Mouse (Mus musculus) hindbrain, embryonic 10.5 days (tissue): ENCODE measurements at regions not wholly inside any gene's neighbourhood (a gene's known extent, or its start where the extent isn't known, plus 50 kb on each side); places are given as distances from the start of the nearest gene placed in this dataset.

ENCODE experiments used
- DNase-seq: peaks from one replicate; pipeline ENCODE4 v3.0.0-alpha.2; 2017; ENCODE audit warnings: low spot score
- H3K27ac ChIP-seq: fragments of 300-500 bp; sonication (generic); 2 replicates; pipeline ENCODE4 v1.5.1; 2016; ENCODE audit warnings: mild to moderate bottlenecking, moderate library complexity
- H3K27me3 ChIP-seq: fragments of 300-500 bp; sonication (generic); 2 replicates; pipeline ENCODE4 v1.6.1; 2016; ENCODE audit warnings: mild to moderate bottlenecking; ENCODE audit not compliant: poor library complexity, insufficient read depth, severe bottlenecking
- H3K36me3 ChIP-seq: fragments of 300-500 bp; sonication (generic); 2 replicates; pipeline ENCODE4 v1.6.1; 2016; ENCODE audit warnings: mild to moderate bottlenecking, moderate library complexity
- H3K4me1 ChIP-seq: fragments of 300-500 bp; sonication (generic); replicated peaks from 2 replicates; pipeline ENCODE4 v1.6.1; 2016; ENCODE audit warnings: mild to moderate bottlenecking
- H3K4me3 ChIP-seq: fragments of 300-500 bp; sonication (generic); 2 replicates; pipeline ENCODE4 v1.5.1; 2016; ENCODE audit warnings: mild to moderate bottlenecking, moderate library complexity
- H3K9me3 ChIP-seq: fragments of 300-500 bp; sonication (generic); 2 replicates; pipeline ENCODE4 v1.6.1; 2016; ENCODE audit warnings: mild to moderate bottlenecking, moderate library complexity
- WGBS: fragments of 180-500 bp; shearing (Covaris S2); methylation state at CpG from one replicate; pipeline ENCODE4 v1.1.7; 2016; 5-methylcytosine and 5-hydroxymethylcytosine counted together

DNA sequence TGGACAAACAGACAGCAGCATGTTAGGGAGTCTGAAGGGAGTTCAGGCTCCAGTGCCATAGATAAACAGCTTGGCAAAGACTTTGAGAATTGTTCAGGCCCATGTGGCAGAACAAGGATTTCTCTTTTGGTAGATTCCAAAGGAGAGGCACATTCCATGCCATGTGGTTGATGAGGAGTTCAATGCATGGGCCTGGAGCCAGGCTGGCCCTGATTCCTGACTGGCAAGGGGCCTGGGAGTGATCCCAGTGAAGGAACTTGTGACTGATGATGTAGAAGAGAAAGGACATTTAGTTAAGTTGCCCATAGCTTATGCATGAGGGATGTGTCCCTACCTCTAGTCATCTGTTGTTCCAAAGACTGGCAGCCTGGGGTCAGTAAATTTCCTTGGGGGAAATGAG is 395.7 kb downstream of the Nuf2 start:
- DNase-seq, result no peak
- Histone ChIP-seq H3K36me3 (no peaks in the 10 kb centered on the region), H3K27me3 (no peaks in the 10 kb centered on the region), H3K9me3 (no peaks in the 10 kb centered on the region), H3K4me3 (no peak overlapping the region), H3K4me1 (peaks cover 14% of the 10 kb centered on the region), H3K27ac (no peak overlapping the region)

DNA sequence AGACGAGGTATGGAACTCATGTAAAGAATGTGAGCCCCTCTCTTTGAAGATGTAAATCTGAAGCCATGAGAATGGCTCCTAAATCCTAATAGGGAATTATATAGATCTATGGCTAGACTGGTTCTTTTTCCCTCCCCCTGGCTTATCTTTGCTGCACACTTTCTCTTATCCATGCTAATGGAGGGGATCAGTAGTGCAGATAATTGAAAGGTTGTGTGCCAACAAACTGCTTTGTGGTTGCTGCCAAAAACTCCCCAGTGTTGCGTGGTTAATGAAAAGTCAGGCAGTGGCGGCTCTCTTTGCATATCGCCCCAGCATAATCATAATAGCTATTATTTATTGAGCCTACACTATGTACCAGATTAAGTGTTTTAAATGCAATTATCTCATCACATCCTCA is 427.6 kb downstream of the Nuf2 start:
- Histone ChIP-seq H3K27me3 (no peaks in the 10 kb centered on the region), H3K4me3 (no peak overlapping the region), H3K36me3 (no peaks in the 10 kb centered on the region), H3K9me3 (no peaks in the 10 kb centered on the region), H3K27ac (no peak overlapping the region), H3K4me1 (no peaks in the 10 kb centered on the region)
- WGBS, result 83% methylated on average over 4 of the region's 4 CpGs
- DNase-seq, result no peak

DNA sequence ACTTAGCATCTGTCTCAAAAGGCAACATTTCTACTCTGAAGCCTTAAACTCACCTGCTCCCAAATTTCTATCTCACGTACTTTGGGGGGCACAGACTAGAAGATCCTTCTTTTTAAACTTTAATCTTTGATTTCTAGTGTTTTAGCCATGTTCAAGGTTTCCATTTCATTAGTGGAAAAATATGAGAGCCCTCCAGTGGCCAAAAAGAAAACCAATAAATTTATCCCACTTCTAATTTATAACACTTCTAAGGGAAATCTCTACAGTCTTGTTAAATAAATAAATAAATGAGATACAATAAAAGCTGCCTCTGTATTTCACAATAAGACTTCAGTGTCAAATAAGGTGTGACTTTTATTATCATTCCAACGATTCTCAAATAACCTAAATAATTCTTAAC is 428.2 kb downstream of the Nuf2 start:
- Histone ChIP-seq H3K9me3 (no peaks in the 10 kb centered on the region), H3K4me3 (no peak overlapping the region), H3K4me1 (no peaks in the 10 kb centered on the region), H3K27me3 (no peaks in the 10 kb centered on the region), H3K27ac (no peak overlapping the region), H3K36me3 (no peaks in the 10 kb centered on the region)
- DNase-seq, result no peak
- WGBS, result 89% methylated on average over 2 of the region's 2 CpGs

DNA sequence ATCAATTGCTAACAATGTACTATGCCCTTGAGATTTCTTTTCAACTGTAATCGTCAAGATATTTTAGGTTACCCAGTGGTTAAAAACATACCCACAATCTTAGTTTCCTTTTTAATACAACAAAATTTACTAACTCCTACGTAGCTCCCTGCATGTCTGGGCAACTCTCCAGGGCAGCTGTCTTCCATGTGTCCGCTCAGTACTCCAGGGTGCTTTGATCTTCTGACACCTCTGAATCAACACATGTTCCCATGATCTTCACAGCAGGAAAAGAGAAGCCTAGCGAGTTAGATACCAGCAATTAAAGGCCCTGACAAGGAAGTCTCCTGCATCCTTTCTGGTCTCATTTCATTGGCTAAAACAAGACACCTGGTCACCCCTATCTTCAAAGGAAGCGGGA is 432.0 kb downstream of the Nuf2 start:
- WGBS, result 71% methylated on average over 5 of the region's 5 CpGs
- H3K4me1 ChIP-seq, result 0 out of 2 replicates have a peak, but pooled peaks cover 4% of the 10 kb centered on the region
- H3K27ac ChIP-seq, result no peak overlapping the region
- H3K36me3 ChIP-seq, result no peaks in the 10 kb centered on the region
- no peak overlapping the region for H3K4me3 ChIP-seq
- H3K27me3 ChIP-seq, result no peaks in the 10 kb centered on the region
- no peak for DNase-seq
- no peaks in the 10 kb centered on the region for H3K9me3 ChIP-seq

DNA sequence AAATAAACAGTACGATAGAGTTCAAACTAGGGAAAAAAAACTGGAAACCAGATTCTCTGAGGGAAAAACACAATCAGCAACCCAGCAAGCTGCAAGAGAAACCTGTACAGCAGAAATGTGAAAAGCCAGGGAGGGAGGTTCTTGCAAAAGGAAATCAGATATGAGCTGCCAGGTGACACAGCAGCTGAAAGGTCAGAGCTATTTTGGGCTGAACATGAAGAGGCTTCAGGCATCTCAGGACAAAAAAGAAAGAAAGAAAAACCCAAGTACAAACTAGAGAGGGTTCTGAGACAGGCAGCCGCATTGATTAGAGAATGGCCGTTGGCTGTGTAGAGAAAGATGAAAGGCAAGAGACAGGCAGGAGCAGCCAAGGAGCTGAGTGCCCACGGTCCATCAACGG is 434.5 kb downstream of the Nuf2 start:
- no peak for DNase-seq
- H3K4me1 ChIP-seq, result 0 out of 2 replicates have a peak, but pooled peaks cover 4% of the 10 kb centered on the region
- H3K9me3 ChIP-seq, result no peaks in the 10 kb centered on the region
- no peak overlapping the region; the same call in 1 of the 2 replicates for H3K27ac ChIP-seq
- no peaks in the 10 kb centered on the region for H3K27me3 ChIP-seq
- 67% methylated on average over 5 of the region's 5 CpGs for WGBS
- no peak overlapping the region for H3K4me3 ChIP-seq
- no peaks in the 10 kb centered on the region for H3K36me3 ChIP-seq

DNA sequence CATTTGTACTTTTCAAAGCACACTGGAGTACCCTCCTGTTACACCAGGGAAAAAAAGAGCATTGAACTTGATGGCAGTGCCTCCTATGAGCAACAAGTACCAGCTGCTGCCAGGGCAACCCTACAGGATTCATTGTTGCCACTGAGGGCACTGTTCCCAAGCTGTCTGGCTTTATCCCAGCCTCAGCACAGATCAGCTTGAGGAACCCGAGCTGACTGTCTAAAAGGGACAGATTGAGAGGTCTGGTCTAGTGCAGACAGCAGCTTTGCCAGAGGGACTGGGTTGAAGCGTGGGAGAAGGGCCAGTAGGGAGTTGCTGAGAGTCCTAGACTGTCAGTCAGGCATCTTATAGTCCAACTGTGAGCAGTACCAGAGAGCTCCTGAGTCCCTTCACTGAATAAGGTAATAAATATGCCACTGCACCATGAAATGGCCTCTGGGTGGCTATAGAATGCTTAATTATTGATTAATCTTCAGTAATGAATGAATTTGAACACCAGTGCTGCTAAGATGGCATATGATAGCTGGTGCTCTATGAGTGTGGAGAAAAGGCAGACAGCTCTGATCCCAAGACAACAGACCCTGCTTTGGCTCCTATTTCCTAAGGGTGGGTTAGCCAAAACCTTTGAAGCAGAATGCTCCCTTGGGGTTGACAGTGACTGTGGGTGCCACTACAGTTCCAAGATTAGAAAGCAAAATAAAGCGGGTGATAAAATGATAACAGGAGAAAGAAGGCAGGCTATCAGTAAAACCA is 437.5 kb downstream of the Nuf2 start:
- WGBS, result 72% methylated on average over 3 of the region's 3 CpGs
- H3K36me3 ChIP-seq, result no peaks in the 10 kb centered on the region
- H3K27me3 ChIP-seq, result no peaks in the 10 kb centered on the region
- no peak overlapping the region for H3K4me3 ChIP-seq
- H3K4me1 ChIP-seq, result 0 out of 2 replicates have a peak, but pooled peaks cover 4% of the 10 kb centered on the region
- H3K27ac ChIP-seq, result no peak overlapping the region
- H3K9me3 ChIP-seq, result no peaks in the 10 kb centered on the region
- DNase-seq, result no peak

DNA sequence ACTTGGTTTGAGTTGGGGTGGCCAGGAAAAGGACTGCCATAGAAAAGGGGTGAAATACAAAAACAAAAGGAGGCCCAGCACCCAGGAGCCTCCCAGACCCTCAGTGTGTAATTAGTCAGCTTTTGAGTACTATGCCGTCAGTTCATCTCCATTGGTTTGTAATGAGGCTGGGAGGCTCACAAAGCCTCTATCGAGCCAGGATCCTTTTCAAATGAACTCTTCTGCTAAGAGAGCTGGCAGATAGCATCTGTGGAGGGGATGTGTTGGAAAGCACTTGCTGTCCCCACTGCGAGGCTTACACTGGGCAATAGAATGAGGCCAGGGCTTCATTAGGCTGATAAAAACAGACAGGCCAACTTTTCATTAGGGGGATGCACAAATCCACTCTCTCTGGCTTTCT is 445.2 kb downstream of the Nuf2 start:
- Histone ChIP-seq H3K36me3 (no peaks in the 10 kb centered on the region), H3K4me1 (no peaks in the 10 kb centered on the region), H3K9me3 (no peaks in the 10 kb centered on the region), H3K27ac (no peak overlapping the region), H3K27me3 (no peaks in the 10 kb centered on the region), H3K4me3 (no peak overlapping the region)
- no peak for DNase-seq
- WGBS, result 61% methylated on average over 3 of the region's 3 CpGs

DNA sequence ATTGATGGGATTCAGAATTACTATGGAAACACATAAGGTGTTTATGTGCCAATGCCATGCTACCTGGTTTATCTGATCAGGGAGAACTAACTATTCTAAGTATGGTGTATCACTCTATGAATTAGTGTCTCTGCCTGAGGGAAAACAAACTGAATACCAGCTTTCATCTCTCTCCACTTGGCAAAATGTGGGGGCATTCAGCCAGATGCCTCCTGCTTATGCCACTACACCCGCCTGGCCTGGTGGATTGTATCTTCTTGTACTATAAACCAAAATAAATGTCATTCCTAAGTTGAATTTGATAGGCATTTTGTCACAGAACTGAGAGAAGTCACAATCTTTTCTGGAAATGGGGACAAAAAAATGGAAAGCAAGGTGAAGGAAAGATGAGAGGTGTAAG is 450.6 kb downstream of the Nuf2 start:
- Histone ChIP-seq H3K4me3 (no peak overlapping the region), H3K36me3 (no peaks in the 10 kb centered on the region), H3K4me1 (no peaks in the 10 kb centered on the region; the same call in 1 of the 2 replicates), H3K9me3 (no peaks in the 10 kb centered on the region), H3K27ac (no peak overlapping the region), H3K27me3 (no peaks in the 10 kb centered on the region)
- 86% methylated on average over 1 of the region's 1 CpGs for WGBS
- DNase-seq, result no peak

DNA sequence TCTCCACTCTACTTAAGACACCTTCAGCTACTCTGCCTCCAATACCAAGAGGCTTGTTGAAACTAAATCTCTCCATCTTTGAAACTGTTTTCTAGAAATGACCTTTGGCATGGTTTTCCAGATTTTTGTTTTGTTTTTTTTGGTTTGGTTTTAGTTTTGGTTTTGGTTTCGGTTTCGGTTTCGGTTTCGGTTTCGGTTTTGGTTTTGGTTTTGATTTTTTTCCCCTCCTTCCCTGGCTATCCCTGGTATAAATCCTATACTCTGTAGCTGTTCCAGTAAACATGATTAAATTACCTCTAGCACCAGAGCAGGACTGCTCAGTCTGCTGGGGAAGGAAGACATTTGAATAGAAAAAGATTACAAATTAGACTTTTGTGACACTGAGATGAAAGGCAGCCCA is 454.0 kb downstream of the Nuf2 start:
- Histone ChIP-seq H3K36me3 (no peaks in the 10 kb centered on the region), H3K9me3 (no peaks in the 10 kb centered on the region), H3K27me3 (no peaks in the 10 kb centered on the region), H3K27ac (no peak overlapping the region), H3K4me1 (no peaks in the 10 kb centered on the region; the same call in 1 of the 2 replicates), H3K4me3 (no peak overlapping the region)
- no peak for DNase-seq
- 97% methylated on average over 5 of the region's 5 CpGs for WGBS

DNA sequence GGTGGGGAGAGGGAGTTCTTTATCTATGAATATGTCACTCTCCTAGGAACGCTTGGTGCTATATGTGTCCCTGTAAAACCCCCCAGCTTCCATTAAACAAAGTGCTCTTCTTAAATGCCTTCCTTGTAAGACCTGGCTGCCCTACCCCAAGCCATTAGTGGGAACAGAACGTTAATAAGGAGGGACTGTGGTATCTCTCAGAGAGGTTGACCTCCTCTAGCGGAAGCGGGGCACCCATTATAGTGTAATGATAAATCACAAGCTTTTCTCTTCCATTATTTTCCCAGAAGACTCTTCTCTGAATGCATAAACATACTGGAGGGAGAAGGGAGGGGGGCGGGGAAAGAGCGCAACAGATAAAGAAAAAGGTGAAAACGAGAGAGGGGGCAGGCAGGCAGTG is 455.3 kb downstream of the Nuf2 start:
- no peaks in the 10 kb centered on the region; the same call in 1 of the 2 replicates for H3K4me1 ChIP-seq
- 74% methylated on average over 7 of the region's 7 CpGs for WGBS
- no peak overlapping the region for H3K27ac ChIP-seq
- H3K9me3 ChIP-seq, result no peaks in the 10 kb centered on the region
- DNase-seq, result no peak
- H3K36me3 ChIP-seq, result no peaks in the 10 kb centered on the region
- no peak overlapping the region for H3K4me3 ChIP-seq
- no peaks in the 10 kb centered on the region for H3K27me3 ChIP-seq

DNA sequence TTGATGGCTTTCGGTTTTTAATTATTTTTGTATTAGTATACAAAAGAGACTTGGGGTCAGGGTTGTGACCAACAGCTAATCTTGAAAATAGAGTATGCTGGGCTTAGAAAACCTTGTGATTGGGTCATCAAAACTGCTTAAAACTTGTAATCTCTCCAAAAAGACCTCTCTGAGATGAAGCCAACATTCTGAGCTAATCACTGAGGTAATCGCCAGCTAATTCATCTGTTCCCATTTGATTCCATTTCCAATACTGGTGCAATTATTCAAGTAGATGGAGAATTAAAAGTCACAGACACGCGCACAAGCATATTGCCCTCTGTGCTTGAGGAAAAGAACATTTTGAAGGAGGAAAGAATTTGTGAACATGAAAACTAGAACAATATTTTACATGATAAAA is 459.9 kb downstream of the Nuf2 start:
- no peaks in the 10 kb centered on the region for H3K36me3 ChIP-seq
- no peak overlapping the region for H3K27ac ChIP-seq
- DNase-seq, result no peak
- no peaks in the 10 kb centered on the region for H3K27me3 ChIP-seq
- no peaks in the 10 kb centered on the region; the same call in 1 of the 2 replicates for H3K4me1 ChIP-seq
- H3K4me3 ChIP-seq, result no peak overlapping the region
- WGBS, result 90% methylated on average over 4 of the region's 4 CpGs
- H3K9me3 ChIP-seq, result no peaks in the 10 kb centered on the region

DNA sequence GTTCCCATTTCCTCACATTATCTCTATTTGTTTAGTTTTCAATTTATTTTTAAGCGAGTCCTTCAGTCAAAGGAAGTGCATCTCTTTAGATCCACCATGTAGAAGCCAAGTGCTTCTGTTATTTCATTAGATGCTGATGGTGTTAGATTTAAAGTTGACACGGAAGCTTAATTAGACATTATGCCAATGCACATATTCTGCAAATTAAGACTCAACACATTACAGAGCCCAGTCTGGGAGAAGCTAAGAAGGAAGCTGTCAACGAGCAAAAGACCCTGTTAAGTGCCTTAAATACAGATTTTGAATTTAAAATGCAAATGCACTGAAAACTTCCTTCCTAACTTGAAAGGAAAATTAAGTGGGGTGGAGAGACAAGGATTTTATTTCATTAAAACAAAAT is 461.6 kb downstream of the Nuf2 start:
- H3K27me3 ChIP-seq, result no peaks in the 10 kb centered on the region
- WGBS, result 88% methylated on average over 3 of the region's 3 CpGs

DNA sequence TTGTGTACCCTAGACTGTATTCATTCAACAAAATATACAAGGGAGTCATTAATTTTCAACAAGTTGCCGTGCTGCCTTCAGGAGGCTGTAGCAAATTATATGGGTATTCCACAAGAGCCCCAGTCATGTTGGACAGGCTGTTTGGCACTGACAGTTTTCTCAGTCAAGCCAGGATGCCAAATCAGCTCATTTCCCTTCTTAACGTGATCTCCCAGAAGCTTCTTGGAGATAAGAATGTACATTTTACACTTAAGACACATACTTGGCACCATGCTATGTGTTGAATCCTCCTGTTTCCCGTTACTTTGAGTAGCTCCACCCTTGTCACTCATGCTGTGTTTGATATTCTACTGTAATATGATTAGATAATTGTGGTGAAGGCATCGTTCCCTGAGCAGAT is 464.5 kb downstream of the Nuf2 start:
- WGBS, result 90% methylated on average over 4 of the region's 4 CpGs
- DNase-seq, result no peak
- Histone ChIP-seq H3K4me3 (no peak overlapping the region), H3K36me3 (no peaks in the 10 kb centered on the region), H3K9me3 (no peaks in the 10 kb centered on the region), H3K27ac (no peak overlapping the region), H3K27me3 (no peaks in the 10 kb centered on the region), H3K4me1 (no peaks in the 10 kb centered on the region)

More for the DNA sequence above, 461.6 kb downstream of the Nuf2 start:
- Histone ChIP-seq H3K36me3 (no peaks in the 10 kb centered on the region), H3K9me3 (no peaks in the 10 kb centered on the region), H3K4me1 (no peaks in the 10 kb centered on the region), H3K27ac (no peak overlapping the region), H3K4me3 (no peak overlapping the region)
- no peak for DNase-seq

DNA sequence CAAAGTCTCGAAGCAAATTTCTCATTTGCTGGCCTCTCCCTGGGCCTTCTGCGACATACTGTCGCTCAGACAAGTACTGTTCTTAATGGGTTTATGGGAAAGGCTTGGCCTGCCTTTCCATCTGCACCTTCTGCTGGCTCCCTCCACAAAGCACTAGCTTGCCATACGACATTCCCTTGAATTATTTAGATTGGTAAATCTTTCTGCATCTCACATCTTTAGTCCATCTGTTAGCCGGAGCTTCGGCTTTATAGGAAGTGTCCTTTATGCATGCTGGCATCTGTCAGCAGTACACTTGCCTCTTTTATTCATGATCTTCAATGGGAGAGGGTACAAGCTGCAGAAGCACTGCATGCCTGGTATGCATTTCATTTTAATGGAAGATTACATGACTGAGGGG is 470.6 kb downstream of the Nuf2 start:
- no peaks in the 10 kb centered on the region for H3K27me3 ChIP-seq
- H3K27ac ChIP-seq, result no peak overlapping the region
- H3K4me1 ChIP-seq, result 0 out of 2 replicates have a peak, but pooled peaks cover 8% of the 10 kb centered on the region
- H3K36me3 ChIP-seq, result no peaks in the 10 kb centered on the region
- 82% methylated on average over 6 of the region's 6 CpGs for WGBS
- H3K9me3 ChIP-seq, result no peaks in the 10 kb centered on the region
- DNase-seq, result no peak
- H3K4me3 ChIP-seq, result no peak overlapping the region
